Mouse (Mus musculus) thymus, postnatal 4 days (tissue): Measurements from ENCODE around the gene Nat9.

Experiments used
- DNase-seq: peaks from one replicate; pipeline ENCODE4 v3.0.0; 2021

The Nat9 gene

GRCm38 (mm10) chr11:115173549-115174339, 13.9 kb downstream of the Nat9 start:
- peak; percentile 57 for DNase-seq

DNA sequence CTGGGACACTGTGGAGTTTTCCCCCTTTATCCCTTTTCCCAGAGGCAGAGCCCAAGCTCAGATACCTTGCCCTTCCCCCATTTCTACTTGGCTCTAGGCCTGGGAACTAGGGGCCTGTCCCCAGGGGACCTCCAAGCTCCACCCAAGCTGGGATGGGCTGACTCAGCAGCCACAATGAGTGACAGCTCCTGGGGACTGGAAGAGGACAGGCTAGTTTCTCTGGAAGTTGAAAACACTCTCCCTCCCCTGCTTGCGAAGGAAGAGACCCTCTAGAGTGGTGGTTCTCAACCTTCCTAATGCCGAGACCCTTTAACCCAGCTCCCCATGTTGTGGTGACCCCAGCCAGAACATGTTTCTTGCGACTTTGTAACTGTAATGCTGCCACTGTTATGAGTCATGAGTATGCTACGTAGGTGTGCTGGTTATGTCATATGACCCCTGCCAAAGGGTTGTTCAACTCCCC, 14.8 kb downstream of the Nat9 start:
- DNase-seq, result no peak

DNA sequence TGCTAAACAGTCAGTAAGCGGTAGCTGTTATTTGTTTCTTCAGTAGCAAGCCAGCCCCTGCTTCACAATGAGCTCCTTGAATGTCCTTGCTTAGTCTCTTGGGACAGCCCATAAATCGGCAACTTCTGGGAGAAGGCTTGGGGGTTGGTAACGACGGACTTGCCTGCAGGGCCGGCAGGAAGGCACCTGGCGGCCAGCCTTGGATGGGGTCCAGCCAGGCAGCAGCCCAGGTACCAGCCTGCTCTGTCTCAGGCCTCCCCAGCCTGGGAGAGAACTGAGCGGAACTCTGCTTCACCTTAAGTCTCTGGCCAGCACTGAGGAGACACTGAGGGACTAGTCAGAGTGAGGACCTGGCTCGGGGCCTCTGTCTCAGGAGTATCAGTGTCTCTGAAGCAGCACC, 16.5 kb downstream of the Nat9 start:
- no peak for DNase-seq

DNA sequence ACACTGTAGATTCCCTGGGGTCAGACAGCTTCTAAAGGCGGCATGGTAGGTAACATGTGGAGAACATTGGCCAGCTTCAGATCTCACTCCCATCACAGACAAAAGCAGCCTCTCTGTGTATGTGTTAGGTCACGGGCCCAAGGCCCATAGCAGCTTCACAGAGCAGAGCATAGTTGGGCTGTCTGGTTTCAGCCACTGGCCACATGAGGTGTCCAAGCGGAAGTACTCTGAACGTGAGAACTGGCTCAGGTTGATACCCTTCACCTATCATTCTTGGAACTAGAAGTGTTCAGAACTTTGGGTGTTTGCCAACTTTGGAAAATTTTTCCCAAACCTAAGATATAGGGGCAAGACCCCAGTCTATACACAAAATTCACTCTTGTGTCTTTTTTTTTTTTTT, 18.2 kb downstream of the Nat9 start:
- no peak for DNase-seq

DNA sequence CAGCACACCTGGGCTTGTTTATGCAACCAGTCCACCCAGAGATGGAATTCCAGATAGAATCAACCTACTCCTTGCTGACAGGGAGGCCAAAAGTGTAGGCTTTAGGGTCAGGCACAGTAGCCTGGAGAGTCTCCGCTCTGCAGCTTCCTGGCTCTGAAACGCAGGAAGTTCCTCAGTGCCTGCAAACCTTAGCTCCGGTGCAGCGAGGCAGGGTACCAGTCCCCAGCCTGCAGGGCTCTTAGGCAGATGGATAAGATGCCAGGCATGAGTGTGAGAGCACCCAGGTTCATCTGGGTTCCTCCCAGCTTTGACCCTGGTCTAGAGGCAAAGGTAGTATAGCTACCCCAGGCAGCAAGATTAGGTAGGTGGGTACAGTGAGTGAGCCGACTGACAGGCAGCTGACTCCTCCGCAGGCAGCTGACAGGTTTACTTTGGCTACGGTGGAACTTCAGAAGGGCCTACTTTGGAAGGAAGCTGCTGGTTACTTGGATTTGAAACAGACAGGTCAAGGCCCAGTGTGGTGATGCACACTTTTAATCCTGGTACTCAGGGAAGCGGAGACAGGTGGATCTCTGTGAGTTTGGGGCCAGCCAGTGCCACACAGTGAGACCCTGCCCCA, 19.9 kb downstream of the Nat9 start:
- no peak for DNase-seq

- DNase-seq, result no peak
Measured at GRCm38 (mm10) chr11:115166776-115167175, 20.9 kb downstream of the Nat9 start.

- DNase-seq, result peak; percentile 36
Measured at GRCm38 (mm10) chr11:115164976-115165374, 22.7 kb downstream of the Nat9 start.

GRCm38 (mm10) chr11:115164341-115164975, 23.2 kb downstream of the Nat9 start:
- DNase-seq, result peak; percentile 40

- peak; percentile 87 for DNase-seq
Measured at GRCm38 (mm10) chr11:115163568-115164150, 24.0 kb downstream of the Nat9 start.

GRCm38 (mm10) chr11:115162832-115163480, 24.7 kb downstream of the Nat9 start, which contains the start of gene Slc9a3r1:
Gene Slc9a3r1 (plus strand): TSS chr11:115163341.
- DNase-seq, result peak; percentile 100

DNA sequence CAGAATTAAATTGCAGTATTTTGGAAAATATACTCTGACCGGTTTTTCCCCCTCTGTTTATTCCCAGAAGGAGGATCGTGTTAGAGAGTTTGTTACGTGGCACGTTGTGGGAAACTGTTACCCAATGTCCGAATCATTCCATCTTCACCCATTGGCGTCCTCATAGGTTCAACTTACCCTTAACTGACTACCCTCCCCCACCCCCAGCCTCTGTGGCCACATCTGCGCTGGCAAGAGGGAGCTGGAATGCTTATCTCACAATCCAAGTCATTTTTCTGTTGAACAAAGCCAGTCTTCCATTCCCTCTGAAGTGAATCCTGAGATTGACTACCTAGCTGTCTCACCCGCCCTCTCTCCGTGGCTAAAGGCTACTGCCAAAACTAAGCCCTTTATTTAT, 25.5 kb downstream of the Nat9 start:
- no peak for DNase-seq

- peak; percentile 69 for DNase-seq
Measured at GRCm38 (mm10) chr11:115161578-115162204, 26.0 kb downstream of the Nat9 start.

GRCm38 (mm10) chr11:115160883-115161577, 26.6 kb downstream of the Nat9 start:
- peak; percentile 99 for DNase-seq

DNA sequence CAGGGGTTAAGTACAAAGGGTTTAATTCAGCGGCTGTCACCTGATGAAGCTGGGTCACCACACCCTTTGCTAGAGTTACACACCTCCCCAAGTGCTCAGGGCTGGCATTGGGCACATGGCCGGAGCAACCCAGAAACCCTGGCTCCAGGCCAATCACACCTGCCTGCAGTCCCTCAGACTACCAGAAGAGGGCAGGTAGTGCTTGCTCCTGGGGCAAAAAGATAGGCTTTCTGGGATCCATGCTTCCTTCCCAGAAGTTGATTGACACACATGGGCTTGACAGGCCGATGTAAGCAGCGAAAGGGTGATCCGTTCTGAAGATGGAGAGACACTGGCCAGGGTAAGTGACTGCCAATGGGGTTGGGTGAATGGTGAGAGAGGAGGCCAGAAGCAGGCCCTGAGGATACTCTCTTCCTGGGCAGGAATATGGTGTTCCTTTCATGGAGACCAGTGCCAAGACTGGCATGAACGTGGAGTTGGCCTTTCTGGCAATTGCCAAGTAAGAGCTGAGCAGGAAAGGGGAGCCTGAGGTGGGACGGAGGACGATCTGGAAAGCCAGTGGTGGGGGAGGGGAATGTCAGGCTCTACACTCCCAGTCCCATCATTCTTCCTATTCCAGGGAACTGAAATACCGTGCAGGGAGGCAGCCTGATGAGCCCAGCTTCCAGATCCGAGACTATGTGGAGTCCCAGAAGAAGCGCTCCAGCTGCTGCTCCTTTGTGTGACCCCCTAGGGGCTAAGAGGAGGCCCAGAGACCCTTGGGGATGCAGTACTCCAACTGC, 27.5 kb downstream of the Nat9 start:
- DNase-seq, result peak; percentile 82

DNA sequence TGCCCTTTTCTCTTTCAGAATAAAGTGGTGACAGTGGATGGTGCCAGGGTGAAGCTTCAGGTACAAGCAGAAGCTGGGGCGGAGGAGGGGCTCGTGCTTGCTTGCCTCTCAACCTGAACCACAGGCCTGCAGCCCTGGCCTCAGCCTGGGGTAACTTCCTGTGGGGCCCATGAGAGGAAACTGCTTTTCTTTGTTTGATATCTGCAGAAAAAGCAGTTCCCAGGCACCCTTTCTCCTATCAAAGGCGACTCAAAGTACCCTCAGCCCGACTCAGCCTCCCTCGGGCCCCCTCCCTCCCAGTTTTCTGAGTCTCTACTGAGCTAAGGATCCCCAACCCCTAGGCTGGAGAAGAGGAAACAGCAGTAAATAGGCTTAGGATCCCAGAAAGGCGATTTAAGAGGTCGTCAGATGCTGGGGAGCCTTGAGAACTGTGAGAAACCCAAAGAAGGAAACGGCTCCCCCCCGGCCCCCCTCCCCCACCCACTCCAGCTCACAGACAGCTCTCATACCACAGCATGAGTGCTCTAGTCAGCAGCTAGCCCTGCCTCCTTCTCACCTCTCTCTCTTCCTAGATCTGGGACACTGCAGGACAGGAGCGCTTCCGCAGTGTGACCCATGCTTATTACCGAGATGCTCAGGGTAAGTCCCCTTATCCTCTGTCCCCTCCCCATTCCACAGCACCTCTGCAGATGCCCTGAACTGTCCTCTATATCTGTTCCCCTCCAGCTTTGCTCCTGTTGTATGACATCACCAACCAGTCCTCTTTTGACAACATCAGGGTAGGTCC, 29.5 kb downstream of the Nat9 start:
- DNase-seq, result peak; percentile 85

GRCm38 (mm10) chr11:115155053-115155634, 32.5 kb downstream of the Nat9 start:
- peak; percentile 67 for DNase-seq

GRCm38 (mm10) chr11:115153699-115154292, 33.9 kb downstream of the Nat9 start:
- peak; percentile 92 for DNase-seq

GRCm38 (mm10) chr11:115153088-115153487, 34.6 kb downstream of the Nat9 start:
- no peak for DNase-seq

GRCm38 (mm10) chr11:115151755-115152429, 35.8 kb downstream of the Nat9 start:
- DNase-seq, result peak; percentile 70
